Mouse (Mus musculus) embryonic facial prominence, embryonic 12.5 days (tissue): Measurements from ENCODE around the gene Bmp8a. TPM values are rescaled to one million over a fixed set of nuclear protein-coding genes. Genes with fewer than 3 reads are reported as not detected.
A peak's percentile ranks its signal among the peaks of the same experiment; 100 is the strongest.
"Not testable (repeated sequence)": the region's sequence is repeated elsewhere in the genome, so short reads cannot be mapped to it uniquely, and the experiment has no call there.

Experiments
- ATAC-seq: fragments of 200-750 bp; cut with Nextera tagmentation; 2 replicates; pipeline ENCODE4 v1.8.0; 2017; ENCODE audit not compliant: insufficient number of reproducible peaks, insufficient read depth, low FRiP score, low TSS enrichment
- H3K27ac ChIP-seq: fragments of 300-500 bp; sonication (generic); 2 replicates; pipeline ENCODE4 v1.5.1; 2016; ENCODE audit warnings: mild to moderate bottlenecking
- H3K27me3 ChIP-seq: fragments of 300-500 bp; sonication (generic); 2 replicates; pipeline ENCODE4 v1.6.1; 2016; ENCODE audit warnings: mild to moderate bottlenecking, moderate library complexity
- H3K36me3 ChIP-seq: fragments of 300-500 bp; sonication (generic); 2 replicates; pipeline ENCODE4 v1.6.1; 2016; ENCODE audit warnings: mild to moderate bottlenecking
- H3K4me1 ChIP-seq: fragments of 300-500 bp; sonication (generic); 2 replicates; pipeline ENCODE4 v1.6.1; 2016
- H3K4me2 ChIP-seq: fragments of 300-500 bp; sonication (generic); replicated peaks from 2 replicates; pipeline ENCODE4 v1.6.1; 2016; ENCODE audit warnings: mild to moderate bottlenecking, moderate library complexity
- H3K4me3 ChIP-seq: fragments of 300-500 bp; sonication (generic); 2 replicates; pipeline ENCODE4 v1.5.1; 2016; ENCODE audit warnings: mild to moderate bottlenecking
- H3K9ac ChIP-seq: fragments of 300-500 bp; sonication (generic); 2 replicates; pipeline ENCODE4 v1.6.1; 2016; ENCODE audit warnings: mild to moderate bottlenecking, moderate library complexity
- H3K9me3 ChIP-seq: fragments of 300-500 bp; sonication (generic); 2 replicates; pipeline ENCODE4 v1.6.1; 2016; ENCODE audit warnings: mild to moderate bottlenecking, moderate library complexity
- WGBS: fragments of 180-500 bp; shearing (Covaris S2); methylation state at CpG from one replicate; pipeline ENCODE4 v1.1.7; 2016; 5-methylcytosine and 5-hydroxymethylcytosine counted together
- polyA plus RNA-seq: library from polyadenylated mRNA; unstranded; fragments of >200 nt; fragmentation: Nextera tagmentation; extraction: Ambion mirVana; gene quantifications from 2 replicates; pipeline ENCODE4 v1.2.1, GENCODE M21; 2016

Bmp8a gene
- polyA plus RNA-seq, 1 experiment from 2014 or later, result 0.10 TPM

DNA sequence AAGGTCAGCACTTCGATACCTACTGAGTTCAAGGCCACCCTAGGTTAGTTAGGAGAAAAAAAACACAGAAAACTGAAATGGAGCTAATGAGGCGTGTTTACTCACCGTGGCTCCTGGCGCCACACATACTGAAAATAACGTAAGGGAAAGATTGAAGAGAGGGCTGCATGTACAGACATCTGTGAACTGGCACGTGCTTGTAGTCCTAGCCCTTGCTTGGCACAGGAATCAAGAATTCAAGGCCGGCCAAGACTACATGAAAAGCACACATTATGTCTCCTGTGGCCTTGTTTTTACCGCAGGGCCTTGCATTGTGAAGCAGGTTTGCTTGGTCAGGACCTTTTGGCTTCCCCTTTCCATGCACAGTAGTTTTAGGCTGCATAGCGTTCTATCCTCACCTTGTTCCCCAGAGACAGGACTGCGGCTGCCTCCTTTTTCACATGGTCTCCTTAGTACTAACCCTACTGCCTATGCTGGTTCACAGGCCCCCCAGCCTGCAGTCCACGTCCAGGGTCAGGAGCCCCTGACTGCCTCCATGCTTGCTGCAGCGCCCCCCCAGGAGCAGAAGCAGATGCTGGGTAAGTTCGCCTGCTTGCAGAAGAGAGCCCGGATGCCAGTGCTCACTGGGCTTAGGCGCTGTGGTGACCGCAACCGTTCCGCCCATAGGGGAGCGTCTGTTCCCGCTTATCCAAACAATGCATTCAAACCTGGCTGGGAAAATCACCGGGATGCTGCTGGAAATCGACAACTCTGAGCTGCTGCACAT is 45.7 kb downstream of the Bmp8a start:
- no peaks in the 10 kb centered on the region for H3K27me3 ChIP-seq
- no peaks in the 10 kb centered on the region for H3K9me3 ChIP-seq
- H3K4me3 ChIP-seq, result no peak overlapping the region
- H3K36me3 ChIP-seq, result peaks cover 85% of the 10 kb centered on the region
- H3K9ac ChIP-seq, result no peak overlapping the region
- no peak overlapping the region for H3K27ac ChIP-seq
- no peaks in the 10 kb centered on the region for H3K4me1 ChIP-seq
- ATAC-seq, result no peak
- 87% methylated on average over 22 of the region's 22 CpGs for WGBS
- H3K4me2 ChIP-seq, result no peak overlapping the region

- H3K4me3 ChIP-seq, result no peak overlapping the region
- 84% methylated on average over 5 of the region's 5 CpGs for WGBS
- no peak for ATAC-seq
- H3K27me3 ChIP-seq, result no peaks in the 10 kb centered on the region
- H3K9me3 ChIP-seq, result no peaks in the 10 kb centered on the region
- peaks cover 92% of the 10 kb centered on the region for H3K36me3 ChIP-seq
- H3K9ac ChIP-seq, result no peak overlapping the region
- no peak overlapping the region for H3K4me2 ChIP-seq
- no peaks in the 10 kb centered on the region for H3K4me1 ChIP-seq
- no peak overlapping the region for H3K27ac ChIP-seq
Measured at GRCm38 (mm10) chr4:123296148-123296534, 46.9 kb downstream of the Bmp8a start.

DNA sequence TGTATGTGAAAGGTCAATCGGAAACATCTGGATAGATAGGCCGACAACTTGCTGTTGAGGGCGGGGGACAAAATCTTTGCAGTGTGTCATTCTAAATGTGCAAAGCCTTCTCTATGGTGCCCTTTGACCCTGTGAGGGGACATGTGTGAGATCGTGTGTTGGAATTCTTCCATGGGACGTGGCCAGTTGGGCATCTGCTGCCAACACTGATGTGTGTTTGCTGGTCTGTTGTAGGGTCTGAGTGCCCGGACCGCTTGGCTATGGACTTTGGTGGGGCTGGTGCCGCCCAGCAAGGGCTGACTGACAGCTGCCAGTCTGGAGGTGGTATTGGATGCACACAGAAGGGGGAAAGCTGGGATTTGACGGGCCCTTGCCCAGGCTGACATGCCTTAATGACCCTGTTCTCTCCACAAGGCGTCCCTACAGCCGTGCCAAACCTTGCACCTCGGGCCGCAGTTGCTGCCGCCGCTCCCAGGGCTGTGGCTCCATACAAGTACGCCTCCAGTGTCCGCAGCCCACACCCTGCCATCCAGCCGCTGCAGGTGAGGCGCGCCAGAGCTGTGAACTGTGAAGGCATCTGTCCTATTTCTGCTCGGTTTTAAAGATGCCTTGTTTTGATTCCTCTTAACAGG is 47.4 kb downstream of the Bmp8a start:
- Histone ChIP-seq H3K9me3 (no peaks in the 10 kb centered on the region), H3K27ac (no peak overlapping the region), H3K4me2 (no peak overlapping the region), H3K9ac (no peak overlapping the region), H3K4me3 (no peak overlapping the region), H3K27me3 (no peaks in the 10 kb centered on the region), H3K4me1 (no peaks in the 10 kb centered on the region), H3K36me3 (peaks cover 95% of the 10 kb centered on the region)
- no peak for ATAC-seq
- WGBS, result 85% methylated on average over 21 of the region's 21 CpGs

- H3K27me3 ChIP-seq, H3K4me2 ChIP-seq, H3K4me1 ChIP-seq, H3K9me3 ChIP-seq, H3K27ac ChIP-seq, H3K9ac ChIP-seq, H3K4me3 ChIP-seq, ATAC-seq: not testable (repeated sequence)
- WGBS, result 79% methylated on average over 15 of the region's 15 CpGs
- H3K36me3 ChIP-seq, result peaks cover 90% of the 10 kb centered on the region
Measured at GRCm38 (mm10) chr4:123295026-123295425, 48.0 kb downstream of the Bmp8a start.

- WGBS, result 79% methylated on average over 7 of the region's 7 CpGs
- no peaks in the 10 kb centered on the region for H3K27me3 ChIP-seq
- no peak overlapping the region for H3K4me2 ChIP-seq
Measured at GRCm38 (mm10) chr4:123293661-123294443, 49.2 kb downstream of the Bmp8a start.

GRCm38 (mm10) chr4:123292989-123293388 is 50.1 kb downstream of the Bmp8a start:
- Histone ChIP-seq H3K9me3 (no peaks in the 10 kb centered on the region), H3K4me3 (no peak overlapping the region), H3K9ac (no peak overlapping the region), H3K27me3 (no peaks in the 10 kb centered on the region), H3K36me3 (peaks cover 93% of the 10 kb centered on the region), H3K27ac (no peak overlapping the region), H3K4me1 (no peaks in the 10 kb centered on the region; the same call in 1 of the 2 replicates), H3K4me2 (no peak overlapping the region)
- no peak for ATAC-seq
- 85% methylated on average over 7 of the region's 7 CpGs for WGBS

More at GRCm38 (mm10) chr4:123293661-123294443, 49.2 kb downstream of the Bmp8a start:
- Histone ChIP-seq H3K4me1 (no peaks in the 10 kb centered on the region; the same call in 1 of the 2 replicates), H3K36me3 (peaks cover 90% of the 10 kb centered on the region), H3K9me3 (no peaks in the 10 kb centered on the region), H3K27ac (no peak overlapping the region), H3K4me3 (no peak overlapping the region), H3K9ac (no peak overlapping the region)
- no peak for ATAC-seq

GRCm38 (mm10) chr4:123292390-123292789 is 50.7 kb downstream of the Bmp8a start:
- no peak overlapping the region for H3K4me2 ChIP-seq
- WGBS, result 90% methylated on average over 3 of the region's 3 CpGs
- no peak overlapping the region for H3K4me3 ChIP-seq
- H3K27me3 ChIP-seq, result no peaks in the 10 kb centered on the region
- H3K36me3 ChIP-seq, result peaks cover 94% of the 10 kb centered on the region
- no peak overlapping the region for H3K9ac ChIP-seq
- ATAC-seq, result no peak
- no peak overlapping the region for H3K27ac ChIP-seq
- no peaks in the 10 kb centered on the region; the same call in 1 of the 2 replicates for H3K4me1 ChIP-seq
- H3K9me3 ChIP-seq, result no peaks in the 10 kb centered on the region

DNA sequence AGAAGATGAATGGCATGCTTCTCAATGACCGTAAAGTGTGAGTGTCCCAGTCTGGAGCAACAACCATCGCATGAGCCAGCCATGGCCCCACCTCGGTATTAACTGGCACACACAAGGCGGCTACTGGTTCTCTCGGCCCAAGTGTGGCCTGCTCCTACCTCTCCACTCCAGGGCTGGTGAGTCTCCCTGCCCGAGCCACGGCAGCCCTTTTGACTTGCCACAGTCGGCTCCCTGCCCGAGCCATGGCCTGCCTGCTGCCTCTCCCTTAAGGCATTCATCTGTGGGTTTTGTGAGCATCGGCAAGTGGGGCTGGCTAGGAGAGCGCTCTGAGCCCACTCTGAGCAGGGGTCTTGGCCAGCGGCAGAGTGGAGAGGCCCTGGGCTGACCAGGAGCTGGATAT is 54.0 kb downstream of the Bmp8a start:
- Histone ChIP-seq H3K4me3 (no peak overlapping the region), H3K9me3 (no peaks in the 10 kb centered on the region), H3K36me3 (peaks cover 72% of the 10 kb centered on the region), H3K4me1 (peaks cover 20% of the 10 kb centered on the region), H3K9ac (no peak overlapping the region), H3K27ac (no peak overlapping the region), H3K27me3 (no peaks in the 10 kb centered on the region), H3K4me2 (no peak overlapping the region)
- no peak for ATAC-seq
- WGBS, result 83% methylated on average over 12 of the region's 12 CpGs

DNA sequence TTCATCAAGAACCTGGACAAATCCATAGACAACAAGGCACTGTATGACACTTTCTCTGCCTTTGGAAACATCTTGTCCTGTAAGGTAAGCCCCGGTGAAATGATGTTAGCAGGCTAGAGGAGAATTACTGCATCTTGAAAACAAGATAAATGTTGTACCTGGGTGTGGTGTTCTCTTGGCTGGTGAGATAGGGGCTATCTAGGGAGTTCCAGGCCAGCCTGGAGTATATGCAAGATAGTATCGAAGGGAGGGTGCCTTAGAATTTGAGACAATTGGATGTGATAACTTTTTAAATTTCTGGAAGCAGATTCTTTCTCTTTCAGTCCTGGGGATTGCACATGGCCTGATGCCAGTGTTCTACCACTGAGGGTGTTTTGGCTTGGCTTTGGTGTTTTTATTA is 56.3 kb downstream of the Bmp8a start:
- Histone ChIP-seq H3K27me3 (no peaks in the 10 kb centered on the region), H3K27ac (no peak overlapping the region), H3K4me1 (peaks cover 22% of the 10 kb centered on the region), H3K4me2 (no peak overlapping the region), H3K4me3 (no peak overlapping the region), H3K36me3 (peaks cover 50% of the 10 kb centered on the region), H3K9ac (no peak overlapping the region), H3K9me3 (no peaks in the 10 kb centered on the region)
- ATAC-seq, result no peak
- WGBS, result 94% methylated on average over 2 of the region's 2 CpGs

DNA sequence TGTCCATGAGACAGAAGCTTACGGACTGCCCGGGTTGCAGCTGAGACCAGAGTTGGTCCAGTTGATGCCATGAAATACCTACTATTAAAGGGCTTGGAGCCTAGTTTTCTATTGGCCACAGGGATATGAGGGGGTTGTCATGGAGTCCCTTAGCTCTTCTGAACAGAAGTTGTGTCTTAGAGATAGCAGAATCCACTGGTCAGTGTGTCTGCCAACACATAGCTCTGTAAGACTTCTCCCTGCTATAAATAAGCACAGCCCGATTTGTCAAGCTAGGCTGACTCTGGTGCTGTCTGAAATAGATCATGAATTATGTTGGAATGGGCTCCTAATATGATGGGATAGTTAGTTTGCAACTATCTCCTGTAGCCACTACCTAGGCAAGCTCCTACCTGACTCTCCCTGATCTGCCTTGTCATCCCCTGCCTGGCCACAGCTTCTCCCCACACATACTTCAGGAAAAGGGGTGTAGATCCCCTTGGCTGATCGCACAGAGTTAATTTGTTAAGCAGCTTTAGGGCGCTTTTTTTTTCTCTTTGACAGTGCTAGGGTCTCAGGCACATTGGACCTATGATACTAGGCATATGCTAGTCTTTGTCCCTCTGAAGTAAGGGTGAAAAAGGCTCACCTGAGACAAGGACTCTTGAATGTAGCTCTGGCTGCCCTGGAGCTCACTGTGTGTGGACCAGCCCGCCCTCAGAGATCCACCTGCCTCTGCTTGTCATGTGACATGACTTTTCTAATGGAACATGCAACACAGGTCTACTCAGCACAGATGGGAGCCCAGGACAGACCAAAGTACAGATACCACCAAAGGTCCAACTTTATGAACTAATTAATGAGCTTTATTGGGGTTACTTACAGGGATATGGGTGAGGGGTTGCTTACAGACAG is 58.1 kb downstream of the Bmp8a start:
- peak overlapping the region; percentile 93 for H3K4me2 ChIP-seq
- WGBS, result 79% methylated on average over 6 of the region's 6 CpGs
- H3K36me3 ChIP-seq, result peaks cover 36% of the 10 kb centered on the region
- H3K27ac ChIP-seq, result 0 out of 2 replicates have a peak overlapping the region, but pooled peaks have one; percentile 13
- peak overlapping the region; percentile 48 for H3K4me3 ChIP-seq
- H3K9me3 ChIP-seq, result no peaks in the 10 kb centered on the region
- peaks cover 22% of the 10 kb centered on the region for H3K4me1 ChIP-seq
- no peak for ATAC-seq
- H3K27me3 ChIP-seq, result no peaks in the 10 kb centered on the region
- peak overlapping the region; percentile 54; the same call in 1 of the 2 replicates for H3K9ac ChIP-seq

GRCm38 (mm10) chr4:123283675-123284064 is 59.4 kb downstream of the Bmp8a start:
- not testable (repeated sequence) for H3K27me3 ChIP-seq, H3K9me3 ChIP-seq, H3K27ac ChIP-seq
- WGBS, result under 1% methylated on average over 13 of the region's 15 CpGs
- H3K4me2 ChIP-seq, result peak overlapping the region; percentile 93
- peaks cover 23% of the 10 kb centered on the region for H3K36me3 ChIP-seq
- H3K4me3 ChIP-seq, result peak overlapping the region; percentile 48
- H3K4me1 ChIP-seq, result peaks cover 22% of the 10 kb centered on the region
- H3K9ac ChIP-seq, result peak overlapping the region; percentile 54
- ATAC-seq, result 0 out of 2 replicates have a peak, but pooled peaks have one; percentile 53
